Mouse (Mus musculus): ENCODE data around the gene Polr2f.

- TF ChIP-seq POLR2A (IDR thresholded peaks at IDR 0.05; ENCODE audit: borderline replicate concordance, low read depth, low read length) (no peak), CTCF (IDR thresholded peaks at IDR 0.05; ENCODE audit: low read depth, low read length) (no peak)
Observed at GRCm38 (mm10) chr15:79129311-79129710, 11.5 kb upstream of the Polr2f start.

All from bone marrow macrophage, adult 2 months (primary cell).